Mouse (Mus musculus) kidney, adult 2 months (tissue): ENCODE data around the gene Fbrsl1.

Experiments used
- CTCF ChIP-seq: fragments of 200-500 bp; conservative IDR thresholded peaks from 2 replicates; pipeline ENCODE4 v1.5.1; 2011; ENCODE audit warnings: low read depth, mild to moderate bottlenecking, control low read depth, low read length, moderate library complexity, mixed read lengths; ENCODE audit not compliant: insufficient read depth, insufficient read length
- POLR2A ChIP-seq: fragments of 200-500 bp; IDR thresholded peaks from one replicate; pipeline ENCODE4 v1.6.1; 2011; ENCODE audit warnings: low read depth, low read length, control low read depth

DNA sequence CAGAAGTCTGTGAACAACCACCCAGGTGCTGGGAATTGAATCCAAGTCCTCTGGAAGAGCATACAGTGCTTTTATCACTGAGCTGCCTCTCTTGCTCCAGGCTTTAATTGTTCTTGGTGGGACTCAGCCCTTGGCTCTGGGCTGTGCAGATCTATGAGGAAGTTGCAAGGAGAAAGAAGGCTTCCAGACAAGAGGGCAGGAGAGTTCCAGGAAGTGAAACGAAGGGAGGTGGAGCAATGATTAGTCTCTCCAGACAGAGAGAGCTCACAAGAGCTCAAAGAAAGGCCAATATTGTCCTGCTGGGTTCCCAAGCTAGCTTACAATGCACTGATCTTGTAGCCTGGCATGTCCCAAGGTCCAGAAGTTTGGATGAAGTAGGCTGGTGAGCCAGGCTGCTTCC is 27.4 kb downstream of the Fbrsl1 start:
- no peak for TF ChIP-seq POLR2A
- no peak for TF ChIP-seq CTCF
